Comparison of ENCODE assay signal across 9 mouse cellular contexts in genomic region chr9:21947540-21948130, GRCm38 (mm10). TPM values are rescaled to one million over a fixed set of nuclear protein-coding genes. Genes with fewer than 3 reads are reported as not detected.
A peak's percentile ranks its signal among the peaks of the same experiment; 100 is the strongest.
DNase-seq lines count a peak whose midpoint lies in the region; ATAC-seq lines count a peak whose summit lies in the region.
"Had no signal": no experiment of that assay in that cellular context is flagged by ENCODE, and none has a peak within 500 bp of the region (broad histone marks: within the 10 kb centered on the region; RNA-seq: fewer than 3 reads in every experiment).

No protein-coding gene starts in this region.

- no peak overlapping the region for H3K4me2 ChIP-seq in hindbrain, embryonic 16.5 days (ENCODE audit: low read length)
- peak overlapping the region; percentile 39 for H3K4me2 ChIP-seq in limb, embryonic 12.5 days

- ATAC-seq in hindbrain, embryonic 16.5 days, result no peak
- ATAC-seq in limb, embryonic 12.5 days (ENCODE audit: insufficient number of reproducible peaks, insufficient read depth, low FRiP score, low TSS enrichment, low read depth), result no peak
- ATAC-seq in activated CD4-positive, CD25-positive, alpha-beta regulatory T cell, adult 4 months, result no peak
- ATAC-seq: Patski had no signal

- H3K27me3 ChIP-seq in hindbrain, embryonic 10.5 days (ENCODE audit: insufficient read depth, poor library complexity, severe bottlenecking), result peaks cover 54% of the 10 kb centered on the region
- H3K27me3 ChIP-seq in hindbrain, embryonic 16.5 days (replicated peaks; ENCODE audit: control insufficient read depth, insufficient read depth, low read length), result no peaks in the 10 kb centered on the region
- peaks cover 65% of the 10 kb centered on the region for H3K27me3 ChIP-seq in limb, embryonic 12.5 days
- H3K27me3 ChIP-seq: Patski had no signal

- peak overlapping the region; percentile 36 for H3K4me3 ChIP-seq in hindbrain, embryonic 10.5 days
- no peak overlapping the region for H3K4me3 ChIP-seq in hindbrain, embryonic 16.5 days (ENCODE audit: low read length)
- no peak overlapping the region; the same call in 1 of the 2 replicates for H3K4me3 ChIP-seq in limb, embryonic 12.5 days (replicated peaks)

- DNase-seq in hindbrain, embryonic 10.5 days (ENCODE audit: low spot score), result no peak
- peak; percentile 36 for DNase-seq in thymus, postnatal 4 days
- no peak for DNase-seq in thymus, postnatal 0 days (ENCODE audit: low spot score)
- DNase-seq in right cerebral cortex, adult 2 months (ENCODE audit: low spot score in 2 of 2), result no peak
- DNase-seq: kidney, adult 9 months had no signal

- H3K27ac ChIP-seq in hindbrain, embryonic 10.5 days, result no peak overlapping the region
- H3K27ac ChIP-seq in hindbrain, embryonic 16.5 days (ENCODE audit: low read depth, low read length), result no peak overlapping the region
- no peak overlapping the region for H3K27ac ChIP-seq in limb, embryonic 12.5 days

- H3K9ac ChIP-seq in hindbrain, embryonic 16.5 days (ENCODE audit: low read depth, low read length), result no peak overlapping the region
- no peak overlapping the region for H3K9ac ChIP-seq in limb, embryonic 12.5 days (replicated peaks)

- H3K4me1 ChIP-seq in hindbrain, embryonic 10.5 days (replicated peaks), result peaks cover 17% of the 10 kb centered on the region
- H3K4me1 ChIP-seq in hindbrain, embryonic 16.5 days (ENCODE audit: control insufficient read depth, insufficient read depth, low read depth, low read length), result no peaks in the 10 kb centered on the region
- H3K4me1 ChIP-seq in limb, embryonic 12.5 days (replicated peaks), result peaks cover 8% of the 10 kb centered on the region

- H3K9me3 ChIP-seq in hindbrain, embryonic 10.5 days, result no peaks in the 10 kb centered on the region; the same call in 1 of the 2 replicates
- no peaks in the 10 kb centered on the region for H3K9me3 ChIP-seq in hindbrain, embryonic 16.5 days (ENCODE audit: control insufficient read depth, low read length)
- H3K9me3 ChIP-seq in limb, embryonic 12.5 days, result no peaks in the 10 kb centered on the region

- no peaks in the 10 kb centered on the region for H3K36me3 ChIP-seq in hindbrain, embryonic 10.5 days
- peaks cover 13% of the 10 kb centered on the region; the same call in 1 of the 2 replicates for H3K36me3 ChIP-seq in hindbrain, embryonic 16.5 days (ENCODE audit: control insufficient read depth, insufficient read depth, low read length)
- H3K36me3 ChIP-seq in limb, embryonic 12.5 days, result no peaks in the 10 kb centered on the region

- WGBS in hindbrain, embryonic 10.5 days, result 5% methylated on average over 28 of the region's 28 CpGs
- 12% methylated on average over 28 of the region's 28 CpGs for WGBS in hindbrain, embryonic 16.5 days
- 4% methylated on average over 28 of the region's 28 CpGs for WGBS in limb, embryonic 12.5 days

RNA-seq across cellular contexts. Expression of gene Swsap1, which starts 7.9 kb away (rescaled TPM):
- polyA plus RNA-seq in hindbrain, embryonic 10.5 days (2016; fragmentation: Nextera tagmentation; extraction: Ambion mirVana), result 7.1 and 9.3 TPM in 2 replicates
- polyA plus RNA-seq in hindbrain, embryonic 16.5 days (2015; fragmentation: Nextera tagmentation; extraction: Ambion mirVana), result 8.1 and 8.7 TPM in 2 replicates
- polyA plus RNA-seq in thymus, postnatal 0 days (2015; fragmentation: Nextera tagmentation; extraction: Ambion mirVana), result 5.3 and 5.9 TPM in 2 replicates
- 7.3 and 7.4 TPM in 2 replicates for polyA plus RNA-seq in limb, embryonic 12.5 days (2016; fragmentation: Nextera tagmentation; extraction: Ambion mirVana)
- polyA plus RNA-seq in activated CD4-positive, CD25-positive, alpha-beta regulatory T cell, adult 4 months (2017; shearing (Covaris generic)), result 1 to 10 TPM; 2.1 to 3.8 TPM

RNA-seq across cellular contexts. Expression of gene Plppr2, which starts 10.8 kb away (rescaled TPM):
- polyA plus RNA-seq in hindbrain, embryonic 10.5 days (2016; fragmentation: Nextera tagmentation; extraction: Ambion mirVana), result 15.6 and 30.6 TPM in 2 replicates
- 106 and 115 TPM in 2 replicates for polyA plus RNA-seq in hindbrain, embryonic 16.5 days (2015; fragmentation: Nextera tagmentation; extraction: Ambion mirVana)
- 0.36 and 0.51 TPM in 2 replicates for polyA plus RNA-seq in thymus, postnatal 0 days (2015; fragmentation: Nextera tagmentation; extraction: Ambion mirVana)
- 9.3 and 11.9 TPM in 2 replicates for polyA plus RNA-seq in limb, embryonic 12.5 days (2016; fragmentation: Nextera tagmentation; extraction: Ambion mirVana)
- polyA plus RNA-seq in activated CD4-positive, CD25-positive, alpha-beta regulatory T cell, adult 4 months (2017; shearing (Covaris generic)), result under 1 TPM; 0.17 to 0.36 TPM

RNA-seq across cellular contexts. Expression of gene Epor, which starts 15.7 kb away (rescaled TPM):
- 9.3 and 9.6 TPM in 2 replicates for polyA plus RNA-seq in hindbrain, embryonic 10.5 days (2016; fragmentation: Nextera tagmentation; extraction: Ambion mirVana)
- polyA plus RNA-seq in hindbrain, embryonic 16.5 days (2015; fragmentation: Nextera tagmentation; extraction: Ambion mirVana), result 1.2 and 1.4 TPM in 2 replicates
- 2.5 and 3.1 TPM in 2 replicates for polyA plus RNA-seq in thymus, postnatal 0 days (2015; fragmentation: Nextera tagmentation; extraction: Ambion mirVana)
- 6.9 and 8.1 TPM in 2 replicates for polyA plus RNA-seq in limb, embryonic 12.5 days (2016; fragmentation: Nextera tagmentation; extraction: Ambion mirVana)
- polyA plus RNA-seq in activated CD4-positive, CD25-positive, alpha-beta regulatory T cell, adult 4 months (2017; shearing (Covaris generic)), result under 1 TPM in 1 of 2 experiments, not detected in 1; 0.36 TPM

RNA-seq across cellular contexts. Expression of gene Tmem205, which starts 20.3 kb away (rescaled TPM):
- 39.1 and 46.1 TPM in 2 replicates for polyA plus RNA-seq in hindbrain, embryonic 10.5 days (2016; fragmentation: Nextera tagmentation; extraction: Ambion mirVana)
- polyA plus RNA-seq in hindbrain, embryonic 16.5 days (2015; fragmentation: Nextera tagmentation; extraction: Ambion mirVana), result 56.5 and 61.0 TPM in 2 replicates
- 29.6 and 31.1 TPM in 2 replicates for polyA plus RNA-seq in thymus, postnatal 0 days (2015; fragmentation: Nextera tagmentation; extraction: Ambion mirVana)
- polyA plus RNA-seq in limb, embryonic 12.5 days (2016; fragmentation: Nextera tagmentation; extraction: Ambion mirVana), result 33.4 and 39.4 TPM in 2 replicates
- 1 to 10 TPM; 2.6 to 4.7 TPM for polyA plus RNA-seq in activated CD4-positive, CD25-positive, alpha-beta regulatory T cell, adult 4 months (2017; shearing (Covaris generic))

RNA-seq across cellular contexts. Expression of gene Ccdc159, which starts 20.4 kb away (rescaled TPM):
- 4.2 and 5.1 TPM in 2 replicates for polyA plus RNA-seq in hindbrain, embryonic 10.5 days (2016; fragmentation: Nextera tagmentation; extraction: Ambion mirVana)
- 9.7 and 9.8 TPM in 2 replicates for polyA plus RNA-seq in hindbrain, embryonic 16.5 days (2015; fragmentation: Nextera tagmentation; extraction: Ambion mirVana)
- polyA plus RNA-seq in thymus, postnatal 0 days (2015; fragmentation: Nextera tagmentation; extraction: Ambion mirVana), result 0.24 and 0.40 TPM in 2 replicates
- polyA plus RNA-seq in limb, embryonic 12.5 days (2016; fragmentation: Nextera tagmentation; extraction: Ambion mirVana), result 5.2 and 5.7 TPM in 2 replicates
- not detected for polyA plus RNA-seq in activated CD4-positive, CD25-positive, alpha-beta regulatory T cell, adult 4 months (2017; shearing (Covaris generic))
